Mouse (Mus musculus) embryonic facial prominence, embryonic 10.5 days (tissue): Measurements from ENCODE around the gene Ap4b1. TPM values are rescaled to one million over a fixed set of nuclear protein-coding genes. Genes with fewer than 3 reads are reported as not detected.
"Not testable (repeated sequence)": the region's sequence is repeated elsewhere in the genome, so short reads cannot be mapped to it uniquely, and the experiment has no call there.

Source experiments
- DNase-seq: peaks from one replicate; pipeline ENCODE4 v3.0.0-alpha.2; 2017; ENCODE audit warnings: low spot score
- H3K27ac ChIP-seq: fragments of 300-500 bp; sonication (generic); replicated peaks from 2 replicates; pipeline ENCODE4 v1.5.1; 2016; ENCODE audit warnings: mild to moderate bottlenecking
- H3K27me3 ChIP-seq: fragments of 300-500 bp; sonication (generic); replicated peaks from 2 replicates; pipeline ENCODE4 v1.6.1; 2016; ENCODE audit warnings: low read depth, mild to moderate bottlenecking; ENCODE audit not compliant: poor library complexity, severe bottlenecking
- H3K36me3 ChIP-seq: fragments of 300-500 bp; sonication (generic); replicated peaks from 2 replicates; pipeline ENCODE4 v1.6.1; 2016; ENCODE audit warnings: mild to moderate bottlenecking, moderate library complexity
- H3K4me1 ChIP-seq: fragments of 300-500 bp; sonication (generic); 2 replicates; pipeline ENCODE4 v1.6.1; 2016
- H3K4me3 ChIP-seq: fragments of 300-500 bp; sonication (generic); 2 replicates; pipeline ENCODE4 v1.5.1; 2016; ENCODE audit warnings: mild to moderate bottlenecking, moderate library complexity
- H3K9me3 ChIP-seq: fragments of 300-500 bp; sonication (generic); 2 replicates; pipeline ENCODE4 v1.6.1; 2016; ENCODE audit warnings: mild to moderate bottlenecking
- whole genome bisulfite sequencing: fragments of 180-500 bp; shearing (Covaris S2); methylation state at CpG from one replicate; pipeline ENCODE4 v1.1.7; 2016; 5-methylcytosine and 5-hydroxymethylcytosine counted together
- polyA plus RNA-seq: library from polyadenylated mRNA; unstranded; fragments of >200 nt; fragmentation: Nextera tagmentation; extraction: Ambion mirVana; gene quantifications from 2 replicates; pipeline ENCODE4 v1.2.1, GENCODE M21; 2016

The Ap4b1 gene
- polyA plus RNA-seq, 1 experiment from 2014 or later: 20.4 TPM

DNA sequence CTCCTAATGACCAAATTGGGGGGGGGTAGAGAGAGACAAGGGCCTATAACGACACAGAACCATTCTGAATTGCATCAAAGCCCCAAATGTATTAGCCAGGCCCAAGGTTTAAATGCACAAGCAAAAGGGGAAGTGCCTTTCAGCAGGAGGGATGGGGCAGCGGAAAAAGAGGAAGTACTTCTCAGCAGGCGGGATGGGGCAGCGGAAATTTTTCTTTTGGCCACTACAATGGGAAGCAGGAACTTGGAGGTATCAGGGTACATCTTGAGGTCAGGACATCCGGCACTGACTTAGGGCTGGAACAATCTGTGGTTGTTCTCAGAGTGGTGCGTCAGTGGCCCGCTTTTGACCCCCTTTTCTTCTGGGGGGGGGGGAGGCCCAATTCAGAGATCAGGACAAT is 31.6 kb downstream of the Ap4b1 start:
- not testable (repeated sequence) for H3K27me3 ChIP-seq, H3K4me1 ChIP-seq, DNase-seq, H3K36me3 ChIP-seq, H3K27ac ChIP-seq, H3K9me3 ChIP-seq, H3K4me3 ChIP-seq
- 90% methylated on average over 7 of the region's 7 CpGs for WGBS

- H3K9me3 ChIP-seq: no peaks in the 10 kb centered on the region
- no peak overlapping the region for H3K27ac ChIP-seq
- H3K4me1 ChIP-seq: no peaks in the 10 kb centered on the region
- no peaks in the 10 kb centered on the region for H3K36me3 ChIP-seq
- no peak for DNase-seq
- WGBS: 82% methylated on average over 9 of the region's 9 CpGs
- no peak overlapping the region for H3K4me3 ChIP-seq
- H3K27me3 ChIP-seq: no peaks in the 10 kb centered on the region
Measured at GRCm38 (mm10) chr3:103850644-103851363, 41.5 kb downstream of the Ap4b1 start.

DNA sequence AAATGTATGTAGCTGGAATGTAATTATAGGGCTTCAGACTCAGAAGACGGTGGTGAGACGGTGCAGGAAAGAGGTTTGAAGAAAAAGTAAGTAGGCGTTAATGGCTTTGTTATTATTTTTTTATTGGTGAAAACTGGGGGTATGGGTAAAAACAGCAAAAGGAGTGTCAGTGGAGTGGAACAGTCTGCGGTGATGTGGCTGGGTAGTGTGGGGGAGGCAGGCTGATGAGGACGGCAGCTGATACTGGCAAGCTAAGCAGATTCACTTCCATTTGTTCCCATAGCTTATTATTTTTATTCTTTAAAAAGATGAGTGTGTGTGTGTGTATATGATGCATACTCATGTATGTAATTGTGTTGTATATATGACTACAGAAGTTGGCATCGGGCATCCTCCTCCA is 42.2 kb downstream of the Ap4b1 start:
- Histone ChIP-seq H3K9me3 (no peaks in the 10 kb centered on the region), H3K27me3 (no peaks in the 10 kb centered on the region), H3K4me3 (no peak overlapping the region), H3K4me1 (no peaks in the 10 kb centered on the region), H3K27ac (no peak overlapping the region), H3K36me3 (no peaks in the 10 kb centered on the region)
- WGBS: 93% methylated on average over 6 of the region's 6 CpGs
- DNase-seq: no peak

DNA sequence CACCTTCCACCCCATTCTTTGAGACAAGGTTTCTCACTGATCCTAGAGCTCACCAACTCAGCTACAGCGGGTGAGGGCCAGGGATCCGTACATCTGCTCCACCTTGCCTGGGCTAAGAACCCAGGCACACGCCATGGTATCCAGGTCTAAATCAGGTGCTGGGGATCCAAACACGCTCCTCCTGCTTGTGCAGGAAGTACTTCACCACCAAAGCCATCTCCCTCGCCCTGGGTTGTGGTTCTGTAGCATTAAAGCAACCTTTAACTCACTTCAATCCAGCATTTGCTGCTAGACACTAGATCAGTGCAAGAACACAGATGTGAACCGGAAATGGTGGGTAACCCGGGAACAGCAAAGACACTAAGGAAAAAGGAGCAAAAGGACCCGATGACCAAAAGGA is 42.6 kb downstream of the Ap4b1 start:
- H3K4me1 ChIP-seq: no peaks in the 10 kb centered on the region
- WGBS: 87% methylated on average over 8 of the region's 8 CpGs

DNA sequence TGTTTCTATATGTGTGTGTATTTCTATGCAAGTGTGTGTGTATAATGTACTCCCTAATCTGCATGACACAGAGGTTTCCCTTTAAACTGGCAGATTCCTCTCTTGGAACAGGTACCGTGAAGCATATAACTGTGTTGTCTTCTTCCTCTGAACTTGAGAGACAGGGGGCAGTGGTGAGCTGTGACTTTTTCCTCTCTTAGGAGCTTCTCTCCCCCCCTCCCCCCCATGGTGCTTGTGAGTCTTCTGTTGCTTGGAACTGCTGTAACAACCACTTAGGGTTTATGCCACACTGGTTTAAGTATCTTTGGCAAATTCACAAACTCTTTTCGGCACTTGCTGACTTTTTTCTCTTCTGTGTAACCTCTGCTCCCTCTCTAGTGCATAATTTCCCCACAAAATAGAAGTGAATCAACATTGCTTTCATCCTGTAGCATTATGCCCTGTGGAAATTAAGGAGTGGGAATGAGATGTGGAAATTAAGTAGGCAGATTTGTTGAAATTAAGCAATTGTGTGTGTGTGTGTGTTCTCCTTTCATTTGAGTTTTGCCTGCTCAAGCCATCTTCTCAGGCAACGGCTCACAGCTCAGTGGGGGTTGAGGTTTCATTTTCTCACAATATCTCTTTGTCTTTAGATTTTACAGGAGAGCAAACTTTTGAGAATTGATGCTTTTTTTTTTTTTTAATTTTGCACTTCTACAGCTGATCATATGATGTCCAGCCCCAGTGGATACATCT is 43.4 kb downstream of the Ap4b1 start:
- peak; percentile 10 for DNase-seq
- no peaks in the 10 kb centered on the region for H3K4me1 ChIP-seq
- no peak overlapping the region for H3K27ac ChIP-seq
- H3K36me3 ChIP-seq: no peaks in the 10 kb centered on the region
- no peaks in the 10 kb centered on the region for H3K9me3 ChIP-seq
- H3K4me3 ChIP-seq: no peak overlapping the region
- H3K27me3 ChIP-seq: no peaks in the 10 kb centered on the region
- WGBS: 74% methylated on average over 3 of the region's 3 CpGs

More for the DNA sequence above, 42.6 kb downstream of the Ap4b1 start:
- Histone ChIP-seq H3K4me3 (no peak overlapping the region), H3K9me3 (no peaks in the 10 kb centered on the region), H3K27me3 (no peaks in the 10 kb centered on the region), H3K27ac (no peak overlapping the region), H3K36me3 (no peaks in the 10 kb centered on the region)
- no peak for DNase-seq

GRCm38 (mm10) chr3:103853804-103854203 is 44.5 kb downstream of the Ap4b1 start:
- H3K9me3 ChIP-seq: no peaks in the 10 kb centered on the region
- H3K27ac ChIP-seq: no peak overlapping the region

DNA sequence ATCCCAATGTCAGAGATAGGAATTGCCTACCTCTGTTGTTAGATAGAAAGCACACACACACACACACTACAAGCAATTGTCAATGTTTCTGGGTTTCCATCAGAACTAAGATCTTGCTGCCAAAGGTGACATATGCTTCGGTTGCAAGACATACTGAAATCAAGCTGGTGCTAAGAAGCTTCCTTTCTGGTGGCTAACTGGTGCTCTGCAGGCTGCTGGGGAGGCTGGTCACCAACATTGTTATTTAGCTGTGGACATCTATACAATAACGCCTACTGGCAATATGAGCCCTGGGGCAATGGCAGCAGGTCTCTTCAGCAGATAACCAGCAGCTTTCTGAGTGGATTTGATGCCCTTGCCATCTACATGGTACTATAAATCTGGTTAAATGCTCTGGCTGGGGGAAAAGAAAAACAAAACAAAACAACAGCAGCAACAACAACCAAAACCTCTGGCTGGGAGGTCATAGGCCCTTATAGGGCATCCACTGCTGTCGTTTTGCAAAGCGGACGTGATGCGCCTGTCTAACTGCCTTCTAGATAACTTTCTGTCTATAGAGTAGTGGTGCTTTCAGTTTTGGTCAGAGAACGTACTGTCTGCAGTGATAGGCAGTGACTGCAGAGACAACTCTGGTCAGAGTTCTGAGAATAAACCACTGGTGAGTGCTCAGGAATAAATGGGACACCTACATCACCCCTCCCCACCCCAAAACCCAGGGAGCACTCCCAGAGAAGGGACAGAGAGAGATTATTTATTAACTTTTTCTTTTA is 47.9 kb downstream of the Ap4b1 start:
- DNase-seq: no peak
- Histone ChIP-seq H3K36me3 (no peaks in the 10 kb centered on the region), H3K4me1 (no peaks in the 10 kb centered on the region), H3K4me3 (no peak overlapping the region), H3K27me3 (no peaks in the 10 kb centered on the region), H3K27ac (no peak overlapping the region), H3K9me3 (no peaks in the 10 kb centered on the region)
- 91% methylated on average over 7 of the region's 7 CpGs for WGBS

More at GRCm38 (mm10) chr3:103853804-103854203, 44.5 kb downstream of the Ap4b1 start:
- no peaks in the 10 kb centered on the region for H3K4me1 ChIP-seq
- 71% methylated on average over 8 of the region's 8 CpGs for WGBS
- H3K4me3 ChIP-seq: no peak overlapping the region
- DNase-seq: no peak
- no peaks in the 10 kb centered on the region for H3K27me3 ChIP-seq
- H3K36me3 ChIP-seq: no peaks in the 10 kb centered on the region

GRCm38 (mm10) chr3:103857977-103858563 is 48.8 kb downstream of the Ap4b1 start:
- no peak for DNase-seq

GRCm38 (mm10) chr3:103858881-103859801 is 49.8 kb downstream of the Ap4b1 start, which contains the start of gene Ptpn22:
Ptpn22 (plus strand) TSS chr3:103859795.
- no peaks in the 10 kb centered on the region for H3K4me1 ChIP-seq
- 76% methylated on average over 12 of the region's 12 CpGs for WGBS
- no peak within 1 kb of the TSS for H3K27ac ChIP-seq
- no peaks in the 10 kb centered on the region for H3K9me3 ChIP-seq
- H3K4me3 ChIP-seq: no peak within 1 kb of the TSS
- H3K27me3 ChIP-seq: no peaks in the 10 kb centered on the region
- H3K36me3 ChIP-seq: no peaks in the 10 kb centered on the region
- no peak for DNase-seq

More at GRCm38 (mm10) chr3:103857977-103858563, 48.8 kb downstream of the Ap4b1 start:
- Histone ChIP-seq H3K4me1 (no peaks in the 10 kb centered on the region), H3K27ac (no peak overlapping the region), H3K36me3 (no peaks in the 10 kb centered on the region), H3K9me3 (no peaks in the 10 kb centered on the region), H3K27me3 (no peaks in the 10 kb centered on the region), H3K4me3 (no peak overlapping the region)
- 92% methylated on average over 6 of the region's 6 CpGs for WGBS

DNA sequence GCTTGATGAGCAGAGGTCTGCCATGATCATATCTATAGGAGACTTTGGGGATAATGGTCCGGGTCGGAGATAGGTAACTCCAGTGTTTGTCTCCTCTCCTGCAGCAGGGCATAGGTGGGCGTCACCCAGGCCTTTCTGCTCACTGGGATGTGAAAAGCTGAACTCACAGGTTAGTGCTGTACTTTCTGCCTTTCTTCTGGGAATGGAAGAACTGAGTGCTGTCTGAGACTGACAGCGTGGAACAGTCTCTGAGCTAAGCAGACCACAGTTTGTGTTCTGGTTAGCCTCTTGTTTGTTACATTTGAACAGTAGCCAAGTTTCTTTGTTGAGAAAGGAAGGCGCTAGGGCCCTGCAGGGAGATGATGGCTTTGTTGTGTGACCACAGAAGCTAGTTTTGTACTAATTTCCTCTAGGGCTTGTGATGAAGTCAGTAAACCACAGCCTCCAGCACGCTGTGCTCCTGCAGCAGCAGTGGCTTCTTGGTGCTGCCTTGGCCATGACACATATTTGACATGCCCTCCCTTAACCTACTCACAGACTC is 50.6 kb downstream of the Ap4b1 start:
- WGBS: 82% methylated on average over 6 of the region's 6 CpGs
- Histone ChIP-seq H3K4me1 (no peaks in the 10 kb centered on the region), H3K27ac (no peak overlapping the region), H3K9me3 (no peaks in the 10 kb centered on the region), H3K27me3 (no peaks in the 10 kb centered on the region), H3K4me3 (no peak overlapping the region), H3K36me3 (no peaks in the 10 kb centered on the region)
- DNase-seq: no peak

DNA sequence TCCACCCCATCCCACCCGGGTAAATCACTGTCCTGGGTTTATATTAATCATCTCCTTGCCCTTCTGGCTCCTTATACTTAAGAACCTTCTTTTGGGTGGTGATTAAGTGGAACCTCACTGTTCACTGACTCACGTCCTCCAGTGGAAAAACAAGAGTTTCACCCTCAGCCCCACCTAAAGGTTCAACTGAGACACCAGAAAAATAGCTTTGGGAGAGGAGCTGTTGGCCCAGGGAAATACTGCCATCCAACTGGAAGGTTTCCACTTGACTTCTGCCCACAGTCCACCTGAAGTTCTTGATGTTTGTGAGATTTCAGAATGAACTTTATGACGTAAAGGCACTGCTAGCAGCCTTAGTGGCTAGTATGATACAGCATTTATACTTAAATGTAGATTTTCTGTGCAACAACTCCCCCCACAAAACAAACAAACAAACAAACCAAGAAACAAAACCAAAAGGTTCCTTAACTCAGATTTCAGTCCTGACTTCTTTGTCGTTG is 53.5 kb downstream of the Ap4b1 start:
- no peak overlapping the region for H3K4me3 ChIP-seq
- H3K36me3 ChIP-seq: no peaks in the 10 kb centered on the region
- H3K27ac ChIP-seq: no peak overlapping the region
- 81% methylated on average over 4 of the region's 4 CpGs for WGBS
- no peaks in the 10 kb centered on the region for H3K9me3 ChIP-seq
- DNase-seq: no peak
- H3K27me3 ChIP-seq: no peaks in the 10 kb centered on the region
- no peaks in the 10 kb centered on the region for H3K4me1 ChIP-seq
